Mouse (Mus musculus) intestine, postnatal 0 days (tissue): ENCODE data around the gene Tnfaip8l1. TPM values are rescaled to one million over a fixed set of nuclear protein-coding genes. Genes with fewer than 3 reads are reported as not detected.

Experiments
- ATAC-seq: fragments of 200-750 bp; cut with Nextera tagmentation; 2 replicates; pipeline ENCODE4 v1.8.0; 2017; ENCODE audit warnings: mild to moderate bottlenecking, moderate TSS enrichment, moderate library complexity
- H3K27ac ChIP-seq: fragments of 300-500 bp; sonication (generic); 2 replicates; pipeline ENCODE4 v1.5.1; 2014; ENCODE audit warnings: mild to moderate bottlenecking, low read depth, low read length, moderate library complexity
- H3K27me3 ChIP-seq: fragments of 300-500 bp; sonication (generic); replicated peaks from 2 replicates; pipeline ENCODE4 v1.6.1; 2014; ENCODE audit warnings: low read length, mixed read lengths; ENCODE audit not compliant: control insufficient read depth, insufficient read depth
- H3K36me3 ChIP-seq: fragments of 300-500 bp; sonication (generic); 2 replicates; pipeline ENCODE4 v1.6.1; 2014; ENCODE audit warnings: mild to moderate bottlenecking, moderate library complexity; ENCODE audit not compliant: control insufficient read depth, insufficient read depth
- H3K4me1 ChIP-seq: fragments of 300-500 bp; sonication (generic); replicated peaks from 2 replicates; pipeline ENCODE4 v1.6.1; 2014; ENCODE audit warnings: antibody characterized with exemption, low read length, mixed read lengths; ENCODE audit not compliant: control insufficient read depth, insufficient read depth
- H3K4me2 ChIP-seq: fragments of 300-500 bp; sonication (generic); replicated peaks from 2 replicates; pipeline ENCODE4 v1.6.1; 2014; ENCODE audit warnings: low read depth, mild to moderate bottlenecking, moderate library complexity
- H3K4me3 ChIP-seq: fragments of 300-500 bp; sonication (generic); 2 replicates; pipeline ENCODE4 v1.5.1; 2014; ENCODE audit warnings: low read depth, low read length
- H3K9ac ChIP-seq: fragments of 300-500 bp; sonication (generic); 2 replicates; pipeline ENCODE4 v1.6.1; 2014; ENCODE audit warnings: mild to moderate bottlenecking, low read depth, low read length
- H3K9me3 ChIP-seq: fragments of 300-500 bp; sonication (generic); 2 replicates; pipeline ENCODE4 v1.6.1; 2016; ENCODE audit warnings: mixed run types; ENCODE audit not compliant: control insufficient read depth
- CTCF ChIP-seq: sonication (generic); IDR thresholded peaks from 2 replicates; pipeline ENCODE4 v1.5.1; 2016; ENCODE audit warnings: low read depth, mild to moderate bottlenecking, control low read depth, antibody characterized with exemption, moderate library complexity
- WGBS: fragments of 180-500 bp; shearing (Covaris S2); extraction: QIAGEN DNeasy Blood & Tissue Kit; methylation state at CpG from one replicate; pipeline ENCODE4 v1.1.7; 2014; 5-methylcytosine and 5-hydroxymethylcytosine counted together
- polyA plus RNA-seq: library from polyadenylated mRNA; unstranded; fragments of >200 nt; fragmentation: Nextera tagmentation; extraction: Ambion mirVana; gene quantifications from 2 replicates; pipeline ENCODE4 v1.2.1, GENCODE M21; 2015

The Tnfaip8l1 gene
- polyA plus RNA-seq, 1 experiment from 2014 or later, result 5.1 TPM

GRCm38 (mm10) chr17:56136558-56136957, 25.7 kb upstream of the Tnfaip8l1 start:
- Histone ChIP-seq H3K27me3 (peaks cover 36% of the 10 kb centered on the region), H3K9me3 (no peaks in the 10 kb centered on the region), H3K4me1 (peaks cover 10% of the 10 kb centered on the region; the same call in 1 of the 2 replicates), H3K27ac (no peak overlapping the region), H3K9ac (no peak overlapping the region), H3K4me3 (no peak overlapping the region), H3K4me2 (no peak overlapping the region), H3K36me3 (no peaks in the 10 kb centered on the region)
- no peak for TF ChIP-seq CTCF
- ATAC-seq, result no peak
- 78% methylated on average over 7 of the region's 7 CpGs for WGBS

GRCm38 (mm10) chr17:56137839-56138613, 24.3 kb upstream of the Tnfaip8l1 start:
- peak overlapping the region; percentile 30 for H3K4me2 ChIP-seq
- no peak overlapping the region for H3K9ac ChIP-seq
- peaks cover 13% of the 10 kb centered on the region; the same call in 1 of the 2 replicates for H3K4me1 ChIP-seq
- no peak overlapping the region for H3K27ac ChIP-seq
- WGBS, result 25% methylated on average over 25 of the region's 25 CpGs
- H3K27me3 ChIP-seq, result peaks cover 47% of the 10 kb centered on the region
- TF ChIP-seq CTCF, result no peak
- no peak overlapping the region for H3K4me3 ChIP-seq
- H3K36me3 ChIP-seq, result no peaks in the 10 kb centered on the region
- H3K9me3 ChIP-seq, result no peaks in the 10 kb centered on the region
- no peak for ATAC-seq

- H3K4me2 ChIP-seq, result peak overlapping the region; percentile 85
- peak overlapping the region; percentile 56 for H3K4me3 ChIP-seq
- H3K9ac ChIP-seq, result 0 out of 2 replicates have a peak overlapping the region, but pooled peaks have one; percentile 11
- no peaks in the 10 kb centered on the region for H3K9me3 ChIP-seq
- H3K27me3 ChIP-seq, result peaks cover 58% of the 10 kb centered on the region
- H3K27ac ChIP-seq, result no peak overlapping the region
- no peaks in the 10 kb centered on the region for H3K36me3 ChIP-seq
- no peak for ATAC-seq
- WGBS, result 11% methylated on average over 20 of the region's 21 CpGs
- TF ChIP-seq CTCF, result no peak
- H3K4me1 ChIP-seq, result peaks cover 5% of the 10 kb centered on the region; the same call in 1 of the 2 replicates
Observed at GRCm38 (mm10) chr17:56139355-56139754, 22.9 kb upstream of the Tnfaip8l1 start.

- no peak within 1 kb of the TSS for H3K27ac ChIP-seq
- peaks cover 5% of the 10 kb centered on the region; the same call in 1 of the 2 replicates for H3K4me1 ChIP-seq
- peak within 1 kb of the TSS; percentile 85 for H3K4me2 ChIP-seq
- peak; percentile 14; the same call in 1 of the 2 replicates for TF ChIP-seq CTCF
- H3K27me3 ChIP-seq, result peaks cover 64% of the 10 kb centered on the region
- no peaks in the 10 kb centered on the region for H3K36me3 ChIP-seq
- WGBS, result 2% methylated on average over 77 of the region's 79 CpGs
- 0 out of 2 replicates have a peak within 1 kb of the TSS, but pooled peaks have one; percentile 11 for H3K9ac ChIP-seq
- H3K9me3 ChIP-seq, result no peaks in the 10 kb centered on the region
- H3K4me3 ChIP-seq, result peak within 1 kb of the TSS; percentile 56
- no peak for ATAC-seq
Observed at GRCm38 (mm10) chr17:56139858-56140595, 22.2 kb upstream of the Tnfaip8l1 start, which contains the start of gene Sema6b. Sema6b (minus strand) TSS chr17:56140343.

GRCm38 (mm10) chr17:56141702-56142605, 20.3 kb upstream of the Tnfaip8l1 start:
- Histone ChIP-seq H3K9ac (no peak overlapping the region), H3K4me2 (peak overlapping the region; percentile 57), H3K27me3 (peaks cover 64% of the 10 kb centered on the region), H3K9me3 (no peaks in the 10 kb centered on the region), H3K4me1 (peaks cover 5% of the 10 kb centered on the region; the same call in 1 of the 2 replicates), H3K36me3 (no peaks in the 10 kb centered on the region), H3K27ac (no peak overlapping the region), H3K4me3 (peak overlapping the region; percentile 27)
- WGBS, result 1% methylated on average over 44 of the region's 47 CpGs
- no peak for TF ChIP-seq CTCF
- ATAC-seq, result no peak
